ENCODE assay signal across 8 mouse cellular contexts in the genomic region with DNA sequence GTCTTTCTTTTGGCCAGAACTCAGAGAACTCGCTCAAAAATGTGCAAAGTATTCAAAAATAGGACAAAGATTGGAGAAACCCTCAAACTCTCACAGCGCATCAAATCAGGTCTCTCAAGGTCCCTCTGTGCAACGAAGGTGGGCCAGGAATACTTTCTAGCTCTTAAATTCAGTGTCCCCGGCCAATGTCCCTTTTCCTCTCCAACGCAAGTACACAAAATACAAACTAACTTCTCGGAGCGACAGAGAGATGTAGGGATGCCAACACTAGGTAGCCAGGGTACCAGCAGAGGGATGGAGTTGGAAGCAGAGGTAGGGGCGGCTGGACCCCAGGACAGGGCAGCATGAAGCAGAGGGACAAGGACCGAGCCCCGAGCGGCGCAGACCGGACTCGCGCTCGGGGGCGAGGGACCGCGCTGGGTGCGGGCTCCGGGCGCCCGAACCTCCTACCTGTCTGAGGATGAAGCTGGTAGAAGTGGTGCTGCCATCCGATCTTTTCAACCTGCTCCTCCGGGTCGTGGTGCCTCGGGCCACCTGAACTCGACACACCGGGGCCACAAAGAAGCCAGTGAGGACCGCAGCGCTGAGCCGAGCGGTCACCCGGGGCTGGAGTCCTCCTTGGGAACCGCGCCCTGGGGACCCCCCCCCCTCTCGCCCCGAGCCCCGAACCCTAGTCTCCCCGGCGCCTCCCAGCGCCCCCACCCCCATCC. TPM values are rescaled to one million over a fixed set of nuclear protein-coding genes. Genes with fewer than 3 reads are reported as not detected.
DNase-seq lines count a peak whose midpoint lies in the region; ATAC-seq and TF ChIP-seq lines count a peak whose summit lies in the region.

No protein-coding gene starts in this region.

- peaks cover 16% of the 10 kb centered on the region for H3K4me1 ChIP-seq in hindbrain, embryonic 15.5 days (replicated peaks)
- H3K4me1 ChIP-seq in stomach, postnatal 0 days (replicated peaks; ENCODE audit: control insufficient read depth, insufficient read depth) = no peaks in the 10 kb centered on the region

- H3K9ac ChIP-seq in hindbrain, embryonic 15.5 days = peak overlapping the region; percentile 68
- H3K9ac ChIP-seq in stomach, postnatal 0 days (ENCODE audit: low read length) = peak overlapping the region; percentile 47

- H3K36me3 ChIP-seq in hindbrain, embryonic 15.5 days = no peaks in the 10 kb centered on the region
- no peaks in the 10 kb centered on the region for H3K36me3 ChIP-seq in stomach, postnatal 0 days (ENCODE audit: control insufficient read depth, insufficient read depth, low read length)

- peak; percentile 67 for ATAC-seq in hindbrain, embryonic 15.5 days (ENCODE audit: low FRiP score, low read depth)
- 0 out of 2 replicates have a peak, but pooled peaks have one; percentile 29 for ATAC-seq in megakaryocyte-erythroid progenitor cell, adult 5-6 weeks (replicated peaks; ENCODE audit: low FRiP score, low TSS enrichment, poor library complexity, severe bottlenecking)
- peak; percentile 45 for ATAC-seq in stomach, postnatal 0 days (ENCODE audit: low FRiP score, low TSS enrichment)

- 0 out of 2 replicates have a peak, but pooled peaks cover 9% of the 10 kb centered on the region for H3K27me3 ChIP-seq in hindbrain, embryonic 15.5 days
- H3K27me3 ChIP-seq in stomach, postnatal 0 days (ENCODE audit: control insufficient read depth, insufficient read depth, low read length) = no peaks in the 10 kb centered on the region

- peak overlapping the region; percentile 64; the same call in 1 of the 2 replicates for H3K27ac ChIP-seq in hindbrain, embryonic 15.5 days (replicated peaks)
- no peak overlapping the region for H3K27ac ChIP-seq in stomach, postnatal 0 days (replicated peaks)

- peak overlapping the region; percentile 83 for H3K4me3 ChIP-seq in hindbrain, embryonic 15.5 days
- H3K4me3 ChIP-seq in stomach, postnatal 0 days (ENCODE audit: low read depth, low read length) = peak overlapping the region; percentile 65

- DNase-seq in gastrocnemius, postnatal 25 days = peak; percentile 9
- no peak for DNase-seq in gastrocnemius, postnatal 10 days
- DNase-seq in B cell, adult 2 months = peak; percentile 8 to 25
- peak; percentile 48 for DNase-seq in embryo, embryonic 9.5 days (ENCODE audit: extremely low spot score)
- no peak for DNase-seq in stomach, postnatal 0 days (ENCODE audit: low spot score)
- no peak for DNase-seq in right cerebral cortex, postnatal 36 days (ENCODE audit: low spot score in 2 of 2)

- peak overlapping the region; percentile 94 for H3K4me2 ChIP-seq in hindbrain, embryonic 15.5 days
- H3K4me2 ChIP-seq in stomach, postnatal 0 days (replicated peaks; ENCODE audit: low read depth) = peak overlapping the region; percentile 95

- H3K9me3 ChIP-seq in hindbrain, embryonic 15.5 days = no peaks in the 10 kb centered on the region
- no peaks in the 10 kb centered on the region for H3K9me3 ChIP-seq in stomach, postnatal 0 days (ENCODE audit: control insufficient read depth, low read length)

- TF ChIP-seq CTCF in stomach, postnatal 0 days (IDR thresholded peaks at IDR 0.05; ENCODE audit: low read depth) = no peak

- no peak for TF ChIP-seq EP300 in stomach, postnatal 0 days (optimal IDR thresholded peaks at IDR 0.05)

- 1% methylated on average over 35 of the region's 42 CpGs for WGBS in hindbrain, embryonic 15.5 days
- WGBS in stomach, postnatal 0 days = 1% methylated on average over 36 of the region's 42 CpGs

RNA-seq across cellular contexts. Expression of gene Cacnb4, which starts 1.2 kb away (rescaled TPM):
- under 1 TPM; 0.15 to 0.19 TPM for total RNA-seq in gastrocnemius, postnatal 25 days (2021)
- 1 to 10 TPM in 1 of 2 experiments, under 1 TPM in 1; 0.73 to 1.6 TPM for total RNA-seq in gastrocnemius, postnatal 10 days (2021)
- polyA plus RNA-seq in hindbrain, embryonic 15.5 days (2015; fragmentation: Nextera tagmentation; extraction: Ambion mirVana) = 10.7 and 12.2 TPM in 2 replicates
- total RNA-seq in megakaryocyte-erythroid progenitor cell, adult 5-6 weeks (2014; fragmentation: Nextera tagmentation) = not detected in 2 replicates
- 0.09 TPM in 1 of 2 replicates, not detected in the other for total RNA-seq in megakaryocyte-erythroid progenitor cell, adult 5-6 weeks (2017)
- polyA plus RNA-seq in stomach, postnatal 0 days (2015; fragmentation: Nextera tagmentation; extraction: Ambion mirVana) = 0.64 and 0.93 TPM in 2 replicates

Comparison
In these comparisons a context has a peak if more than half of its experiments do, and no peak if none do; other contexts are left out.
1. DNase-seq: peak in gastrocnemius, postnatal 25 days (single experiment), B cell, adult 2 months (2 of 2) and embryo, embryonic 9.5 days (single experiment); none in gastrocnemius, postnatal 10 days (single experiment), stomach, postnatal 0 days (single experiment) and right cerebral cortex, postnatal 36 days (0 of 2).
2. Peak in every context shown above with its lines, with median percentiles within 50 percentile points of each other: ATAC-seq.